Mouse (Mus musculus): ENCODE data around the gene Cyp26c1.
A peak's percentile ranks its signal among the peaks of the same experiment; 100 is the strongest.

Cyp26c1 gene

DNA sequence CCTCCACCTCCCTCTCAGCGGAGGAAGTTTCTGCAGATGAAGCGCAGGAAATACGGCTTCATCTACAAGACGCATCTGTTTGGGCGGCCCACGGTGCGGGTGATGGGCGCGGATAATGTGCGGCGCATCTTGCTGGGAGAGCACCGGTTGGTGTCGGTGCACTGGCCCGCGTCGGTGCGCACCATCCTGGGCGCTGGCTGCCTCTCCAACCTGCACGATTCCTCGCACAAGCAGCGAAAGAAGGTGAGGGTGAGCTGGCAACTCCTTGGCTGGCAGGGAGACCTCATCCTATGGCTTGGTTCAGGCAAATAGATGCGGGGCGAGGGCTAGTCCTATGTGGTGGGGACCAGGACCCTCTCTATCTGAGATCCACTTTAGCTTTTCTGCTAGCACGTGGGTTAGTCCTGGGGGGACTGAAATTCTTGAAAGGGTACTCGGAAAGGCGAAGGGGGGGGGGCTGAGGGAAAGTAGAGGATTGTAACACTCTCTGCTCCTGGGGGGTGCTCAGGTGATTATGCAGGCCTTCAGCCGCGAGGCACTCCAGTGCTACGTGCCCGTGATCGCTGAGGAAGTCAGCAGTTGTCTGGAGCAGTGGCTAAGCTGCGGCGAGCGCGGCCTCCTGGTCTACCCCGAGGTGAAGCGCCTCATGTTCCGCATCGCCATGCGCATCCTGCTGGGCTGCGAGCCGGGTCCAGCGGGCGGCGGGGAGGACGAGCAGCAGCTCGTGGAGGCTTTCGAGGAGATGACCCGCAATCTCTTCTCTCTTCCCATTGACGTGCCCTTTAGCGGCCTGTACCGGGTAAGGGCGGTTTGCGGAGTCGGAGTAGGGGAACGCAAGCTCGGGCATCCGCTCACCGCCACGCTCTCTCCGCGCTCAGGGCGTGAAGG is 13.1 kb downstream of the Cyp26c1 start:
- DNase-seq (ENCODE audit: low spot score): no peak

DNA sequence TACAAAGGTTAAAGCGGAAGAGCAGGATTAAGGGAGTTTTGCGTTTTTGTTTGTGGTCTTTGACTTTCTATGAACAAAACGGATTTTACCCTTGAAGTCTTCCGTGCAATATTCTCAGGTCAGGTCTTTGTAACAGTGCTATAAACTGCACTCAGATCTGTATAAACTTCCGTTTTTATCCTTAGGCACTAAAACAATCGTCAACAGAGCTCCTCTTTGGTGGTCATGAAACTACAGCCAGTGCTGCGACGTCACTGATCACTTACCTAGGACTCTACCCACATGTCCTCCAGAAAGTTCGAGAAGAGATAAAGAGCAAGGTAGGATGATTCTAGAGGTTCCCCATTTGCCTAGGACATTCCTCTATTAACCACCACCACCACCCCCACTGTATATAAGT is 14.3 kb downstream of the Cyp26c1 start:
- DNase-seq (ENCODE audit: low spot score): no peak

DNA sequence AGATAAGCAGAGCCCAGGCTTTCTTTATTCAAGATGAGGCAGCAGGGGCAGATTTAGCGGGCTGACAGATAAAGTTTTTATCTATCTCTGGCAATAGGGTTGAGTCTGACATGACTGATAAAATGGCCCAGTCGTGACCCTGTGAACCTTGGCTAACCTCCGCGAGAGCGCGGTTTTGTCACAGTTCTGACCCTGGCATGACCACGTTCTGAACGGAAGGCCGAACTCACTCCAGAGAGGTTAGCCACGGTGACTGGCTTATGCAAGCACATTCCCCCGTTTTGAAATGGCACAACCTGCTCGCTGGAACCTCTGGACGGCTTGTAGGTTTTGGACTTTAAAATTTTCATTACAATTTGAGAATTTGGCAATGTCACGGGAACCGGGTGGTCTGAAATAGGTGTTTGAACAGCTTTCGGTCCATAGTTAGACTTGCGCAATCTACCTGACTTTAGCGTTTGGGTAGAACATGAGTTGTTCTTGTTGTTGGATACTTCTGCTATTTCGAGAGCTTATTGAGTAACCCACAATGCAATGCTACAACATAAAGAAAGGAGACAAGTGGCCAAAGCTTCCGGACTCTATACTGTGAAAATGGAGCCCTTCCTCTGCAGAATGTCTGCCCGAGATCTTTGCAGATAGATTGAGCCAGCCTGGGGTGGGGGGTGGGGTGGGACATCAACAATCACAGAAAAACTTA is 17.1 kb downstream of the Cyp26c1 start:
- no peak for DNase-seq (ENCODE audit: low spot score)

DNA sequence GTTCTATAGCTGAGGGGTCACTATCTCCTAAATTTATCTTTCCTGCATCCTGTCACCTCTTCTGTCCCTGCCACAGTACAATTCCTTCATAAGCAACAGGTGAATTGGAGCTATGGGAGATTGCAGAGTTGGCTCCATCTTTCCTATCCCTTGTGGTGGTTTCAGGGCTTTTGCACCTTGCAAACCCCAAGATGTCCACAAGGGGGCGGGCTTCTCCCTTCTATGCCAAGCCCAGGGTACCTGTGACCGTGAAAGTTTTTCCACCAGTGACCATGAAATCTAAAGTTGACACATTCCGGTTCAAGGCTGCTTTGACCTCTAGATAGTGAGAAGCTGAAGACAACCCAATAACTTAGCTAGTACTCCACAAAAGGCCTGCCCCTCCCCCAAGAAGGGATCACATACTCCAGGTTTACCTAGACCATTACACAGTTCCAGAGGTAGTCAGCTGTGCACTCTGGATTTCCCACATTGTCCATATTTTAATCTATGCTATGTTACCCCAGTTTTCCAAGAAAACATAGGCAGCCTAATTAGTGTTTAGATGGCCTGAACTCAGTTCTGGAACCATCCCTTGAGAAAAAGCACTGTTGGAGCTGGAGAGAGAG is 18.6 kb downstream of the Cyp26c1 start:
- peak; percentile 47 for DNase-seq (ENCODE audit: low spot score)

- DNase-seq (ENCODE audit: low spot score): no peak
These were observed 20.3 kb downstream of the Cyp26c1 start for GRCm38 (mm10) chr19:37705722-37706121.

DNA sequence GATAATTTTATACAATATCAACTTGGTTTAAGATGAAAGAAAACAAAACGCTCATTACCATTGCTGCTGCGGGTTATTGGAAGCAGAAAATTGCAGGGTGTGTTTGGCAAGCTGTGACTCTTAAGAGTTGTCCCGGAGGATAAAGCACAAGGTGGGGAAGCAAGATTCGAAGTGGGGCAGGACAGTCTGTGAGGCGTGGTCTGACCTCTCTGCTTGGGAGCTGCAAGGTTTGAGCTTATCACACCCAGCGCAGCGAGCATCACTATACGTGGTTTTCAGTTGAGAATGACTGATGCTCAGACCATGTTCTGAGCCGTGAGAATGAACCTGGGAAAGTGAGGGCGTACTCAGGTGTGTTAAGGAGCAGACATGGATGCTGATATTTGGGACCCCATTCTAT is 29.3 kb downstream of the Cyp26c1 start:
- no peak for DNase-seq (ENCODE audit: low spot score)

GRCm38 (mm10) chr19:37715980-37716379 is 30.6 kb downstream of the Cyp26c1 start:
- no peak for DNase-seq (ENCODE audit: low spot score)

GRCm38 (mm10) chr19:37716524-37717175 is 31.3 kb downstream of the Cyp26c1 start:
- DNase-seq (ENCODE audit: low spot score): no peak

DNA sequence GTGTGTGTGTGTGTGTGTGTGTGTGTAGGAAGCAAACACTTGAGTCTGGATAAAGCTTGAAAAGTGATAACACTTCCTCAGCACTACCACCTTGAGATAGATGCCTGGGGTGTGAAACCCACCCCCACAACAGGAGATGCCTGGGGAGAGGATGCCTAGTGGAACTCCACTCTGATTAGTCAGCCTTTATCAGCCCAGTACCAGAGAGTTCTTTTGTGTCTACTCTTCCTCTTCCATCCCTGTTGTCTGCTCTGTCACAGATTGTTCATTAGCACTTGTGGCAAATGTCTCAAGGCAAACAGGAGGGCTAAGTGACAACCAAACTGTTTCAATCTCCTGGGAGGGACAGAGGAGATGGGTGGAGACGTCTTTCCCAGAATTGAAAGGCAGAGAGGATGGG is 33.8 kb downstream of the Cyp26c1 start:
- DNase-seq (ENCODE audit: low spot score): no peak

- DNase-seq (ENCODE audit: low spot score): no peak
These were observed 39.2 kb downstream of the Cyp26c1 start for GRCm38 (mm10) chr19:37724591-37724990.

GRCm38 (mm10) chr19:37726585-37726984 is 41.2 kb downstream of the Cyp26c1 start:
- no peak for DNase-seq (ENCODE audit: low spot score)

GRCm38 (mm10) chr19:37727366-37727765 is 42.0 kb downstream of the Cyp26c1 start:
- DNase-seq (ENCODE audit: low spot score): no peak

GRCm38 (mm10) chr19:37735426-37735825 is 50.0 kb downstream of the Cyp26c1 start:
- no peak for DNase-seq (ENCODE audit: low spot score)

- DNase-seq (ENCODE audit: low spot score): no peak
These were observed 53.2 kb downstream of the Cyp26c1 start for GRCm38 (mm10) chr19:37738575-37738974.

DNA sequence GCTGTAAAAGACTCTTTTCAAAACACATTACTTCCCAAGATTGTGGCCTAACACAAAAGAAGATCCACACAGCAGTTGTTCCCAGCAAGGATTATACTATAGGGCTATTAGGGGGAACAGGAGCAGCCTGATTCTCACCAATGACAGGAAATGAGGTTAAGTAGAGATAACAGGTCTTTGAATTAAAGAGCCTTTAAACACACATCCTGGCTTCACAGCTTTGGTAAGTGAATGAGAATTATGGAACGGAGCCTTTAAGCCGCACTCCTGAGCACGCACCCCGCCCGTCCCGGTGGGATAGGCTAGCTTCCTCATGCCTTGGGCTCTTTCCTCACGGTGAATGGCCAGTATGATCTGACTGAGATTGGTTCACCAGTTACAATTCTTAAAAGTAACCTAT is 54.7 kb downstream of the Cyp26c1 start:
- DNase-seq (ENCODE audit: low spot score): no peak
